Mouse (Mus musculus) small intestine, adult 2 months (tissue): ENCODE data around the gene 4930519G04Rik.

Experiments
- CTCF ChIP-seq: fragments of 200-500 bp; IDR thresholded peaks from 2 replicates; pipeline ENCODE4 v1.5.1; 2012; ENCODE audit warnings: low read depth, mild to moderate bottlenecking, control low read depth, inconsistent platforms, low read length, moderate library complexity, mixed read lengths; ENCODE audit not compliant: insufficient replicate concordance, insufficient read length; ENCODE audit errors: extremely low read depth
- POLR2A ChIP-seq: fragments of 200-500 bp; IDR thresholded peaks from 2 replicates; pipeline ENCODE4 v1.6.1; 2012; ENCODE audit warnings: low read depth, mild to moderate bottlenecking, control low read depth, inconsistent platforms, low read length, moderate library complexity

GRCm38 (mm10) chr5:114818124-114818523, 35.3 kb upstream of the 4930519G04Rik start:
- TF ChIP-seq CTCF (no peak), POLR2A (no peak)
